ENCODE assay signal across 27 mouse cellular contexts in genomic region chr3:126804968-126805367, GRCm38 (mm10).
"Had no signal": no experiment of that assay in that cellular context is flagged by ENCODE, and none has a peak within 500 bp of the region (broad histone marks: within the 10 kb centered on the region; RNA-seq: fewer than 3 reads in every experiment).

No protein-coding gene starts in this region.

- H3K36me3 ChIP-seq: hindbrain, embryonic 10.5 days; hindbrain, embryonic 12.5 days; intestine, embryonic 15.5 days; limb, embryonic 10.5 days; limb, embryonic 12.5 days; liver, embryonic 13.5 days had no signal

- H3K27me3 ChIP-seq: heart, embryonic 12.5 days; hindbrain, embryonic 12.5 days; intestine, embryonic 15.5 days; limb, embryonic 12.5 days; liver, embryonic 13.5 days had no signal

- H3K4me3 ChIP-seq: gastrocnemius, adult 2 months; heart, embryonic 10.5 days; heart, embryonic 12.5 days; hindbrain, embryonic 10.5 days; hindbrain, embryonic 12.5 days; intestine, embryonic 15.5 days; layer of hippocampus, adult 2 months; left cerebral cortex, adult 2 months; limb, embryonic 10.5 days; limb, embryonic 12.5 days; liver, embryonic 13.5 days had no signal

- H3K27ac ChIP-seq: gastrocnemius, adult 2 months; heart, embryonic 10.5 days; hindbrain, embryonic 10.5 days; hindbrain, embryonic 12.5 days; hindbrain, embryonic 14.5 days; intestine, embryonic 15.5 days; layer of hippocampus, adult 2 months; left cerebral cortex, adult 2 months; limb, embryonic 10.5 days; limb, embryonic 12.5 days; liver, embryonic 13.5 days had no signal

- H3K9ac ChIP-seq: heart, embryonic 12.5 days; hindbrain, embryonic 12.5 days; hindbrain, embryonic 14.5 days; intestine, embryonic 15.5 days; limb, embryonic 12.5 days; liver, embryonic 13.5 days had no signal

- H3K4me1 ChIP-seq: hindbrain, embryonic 12.5 days; intestine, embryonic 15.5 days; limb, embryonic 10.5 days; limb, embryonic 12.5 days; liver, embryonic 13.5 days had no signal

- DNase-seq: gastrocnemius, adult 2 months; gastrocnemius, postnatal 10 days; gastrocnemius, postnatal 25 days; heart, adult 18-20 months; heart, postnatal 10 days; heart, postnatal 4 days; kidney, adult 18-20 months; kidney, adult 8-10 months; kidney, postnatal 10 days; kidney, postnatal 25 days; kidney, postnatal 4 days; liver; liver, embryonic 13.5 days had no signal

- H3K4me2 ChIP-seq: heart, embryonic 12.5 days; hindbrain, embryonic 12.5 days; hindbrain, embryonic 14.5 days; intestine, embryonic 15.5 days; limb, embryonic 12.5 days; liver, embryonic 11.5 days; liver, embryonic 13.5 days had no signal

- H3K9me3 ChIP-seq: heart, embryonic 10.5 days; heart, embryonic 12.5 days; hindbrain, embryonic 10.5 days; hindbrain, embryonic 12.5 days; intestine, embryonic 15.5 days; limb, embryonic 10.5 days; limb, embryonic 12.5 days; liver, embryonic 13.5 days had no signal

- ATAC-seq: hindbrain, embryonic 16.5 days; inflammation-experienced regulatory T-cells, adult 6 months; intestine, embryonic 15.5 days; intestine, postnatal 0 days had no signal
